Mouse (Mus musculus) lung, embryonic 15.5 days (tissue): ENCODE measurements around the gene Phlda2. TPM values are rescaled to one million over a fixed set of nuclear protein-coding genes. Genes with fewer than 3 reads are reported as not detected.

ENCODE experiments used
- ATAC-seq: fragments of 200-750 bp; cut with Nextera tagmentation; 2 replicates; pipeline ENCODE4 v1.8.0; 2017; ENCODE audit warnings: moderate number of reproducible peaks, borderline replicate concordance; ENCODE audit not compliant: low FRiP score, low TSS enrichment; ENCODE audit errors: extremely low read depth
- H3K27ac ChIP-seq: fragments of 300-500 bp; sonication (generic); 2 replicates; pipeline ENCODE4 v1.5.1; 2015; ENCODE audit warnings: moderate library complexity, mild to moderate bottlenecking, inconsistent platforms
- H3K27me3 ChIP-seq: fragments of 300-500 bp; sonication (generic); 2 replicates; pipeline ENCODE4 v1.6.1; 2015; ENCODE audit warnings: inconsistent platforms
- H3K36me3 ChIP-seq: fragments of 300-500 bp; sonication (generic); 2 replicates; pipeline ENCODE4 v1.6.1; 2015; ENCODE audit warnings: inconsistent platforms
- H3K4me1 ChIP-seq: fragments of 300-500 bp; sonication (generic); 2 replicates; pipeline ENCODE4 v1.6.1; 2015; ENCODE audit warnings: inconsistent platforms
- H3K4me2 ChIP-seq: fragments of 300-500 bp; sonication (generic); 2 replicates; pipeline ENCODE4 v1.6.1; 2015; ENCODE audit warnings: inconsistent platforms, mild to moderate bottlenecking, moderate library complexity
- H3K4me3 ChIP-seq: fragments of 300-500 bp; sonication (generic); 2 replicates; pipeline ENCODE4 v1.5.1; 2015; ENCODE audit warnings: mild to moderate bottlenecking, inconsistent platforms
- H3K9ac ChIP-seq: fragments of 300-500 bp; sonication (generic); 2 replicates; pipeline ENCODE4 v1.6.1; 2015; ENCODE audit warnings: inconsistent platforms
- H3K9me3 ChIP-seq: fragments of 300-500 bp; sonication (generic); 2 replicates; pipeline ENCODE4 v1.6.1; 2016; ENCODE audit warnings: inconsistent platforms
- WGBS: fragments of 180-500 bp; shearing (Covaris S2); methylation state at CpG from one replicate; pipeline ENCODE4 v1.1.7; 2015; 5-methylcytosine and 5-hydroxymethylcytosine counted together
- polyA plus RNA-seq: library from polyadenylated mRNA; unstranded; fragments of >200 nt; fragmentation: Nextera tagmentation; extraction: Ambion mirVana; gene quantifications from 2 replicates; pipeline ENCODE4 v1.2.1, GENCODE M21; 2015

Phlda2 gene
- polyA plus RNA-seq, 1 experiment from 2014 or later, result 4.7 TPM

GRCm38 (mm10) chr7:143519333-143519732, 16.4 kb upstream of the Phlda2 start:
- no peak overlapping the region for H3K27ac ChIP-seq
- H3K9ac ChIP-seq, result no peak overlapping the region
- H3K9me3 ChIP-seq, result no peaks in the 10 kb centered on the region
- H3K4me1 ChIP-seq, result no peaks in the 10 kb centered on the region
- WGBS, result 71% methylated on average over 4 of the region's 4 CpGs
- ATAC-seq, result no peak
- no peak overlapping the region for H3K4me2 ChIP-seq
- H3K4me3 ChIP-seq, result no peak overlapping the region
- no peaks in the 10 kb centered on the region for H3K27me3 ChIP-seq
- peaks cover 99% of the 10 kb centered on the region for H3K36me3 ChIP-seq

DNA sequence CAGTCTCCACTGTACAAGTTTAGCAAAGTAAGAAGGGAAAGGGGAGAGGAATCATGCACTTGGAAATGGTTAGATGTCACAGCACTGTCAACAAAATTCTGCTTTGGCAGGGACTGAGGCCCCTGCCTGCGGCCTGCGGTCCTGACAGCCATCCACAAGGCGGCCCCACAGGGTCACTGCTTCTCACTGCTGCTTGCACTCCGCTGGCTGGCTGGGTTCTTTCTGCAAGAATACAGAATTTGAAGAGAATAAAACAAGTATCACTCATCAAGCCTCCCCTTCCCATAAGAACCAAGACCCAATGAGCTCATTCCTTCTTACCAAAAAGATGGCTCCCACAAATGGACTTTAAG, 11.4 kb upstream of the Phlda2 start:
- Histone ChIP-seq H3K4me3 (no peak overlapping the region), H3K9ac (no peak overlapping the region), H3K4me1 (no peaks in the 10 kb centered on the region), H3K27ac (no peak overlapping the region), H3K36me3 (peaks cover 68% of the 10 kb centered on the region), H3K27me3 (no peaks in the 10 kb centered on the region), H3K9me3 (no peaks in the 10 kb centered on the region), H3K4me2 (no peak overlapping the region)
- no peak for ATAC-seq
- WGBS, result 91% methylated on average over 4 of the region's 4 CpGs

DNA sequence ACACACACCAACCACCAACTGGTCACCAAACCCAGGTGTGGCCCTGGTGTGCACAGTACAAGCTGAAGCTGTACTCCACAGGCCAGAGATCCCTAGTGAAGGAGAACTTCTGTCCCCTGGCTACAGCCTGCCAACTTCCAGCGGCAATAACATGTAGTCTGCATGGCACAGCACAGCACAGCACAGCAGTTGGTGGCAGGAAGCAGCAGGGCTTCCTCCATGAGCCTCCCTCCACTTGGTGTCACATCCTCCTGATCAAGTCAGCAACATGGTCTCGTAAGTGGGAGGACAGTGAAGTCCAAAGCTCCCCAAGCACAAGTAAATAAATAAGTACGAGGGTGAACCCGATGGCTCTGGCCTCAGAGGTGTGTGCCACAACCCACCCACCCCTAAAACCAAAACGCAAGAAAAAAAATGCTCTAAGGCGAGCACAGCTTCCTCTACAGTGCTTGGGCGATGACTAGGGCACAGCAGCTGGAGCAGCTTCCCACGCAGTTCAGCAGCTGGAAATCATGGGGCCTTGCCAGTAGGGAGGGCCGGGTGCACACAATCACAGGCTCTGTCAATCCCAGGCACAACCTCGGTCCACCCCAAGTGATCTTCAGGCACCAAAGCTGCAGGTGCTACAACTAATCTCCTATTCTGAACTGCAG, 10.9 kb upstream of the Phlda2 start:
- H3K4me3 ChIP-seq, result no peak overlapping the region
- H3K4me1 ChIP-seq, result no peaks in the 10 kb centered on the region
- H3K36me3 ChIP-seq, result peaks cover 63% of the 10 kb centered on the region
- H3K27me3 ChIP-seq, result no peaks in the 10 kb centered on the region
- no peak overlapping the region for H3K9ac ChIP-seq
- H3K4me2 ChIP-seq, result no peak overlapping the region
- no peak overlapping the region for H3K27ac ChIP-seq
- peak; percentile 20; the same call in 1 of the 2 replicates for ATAC-seq
- WGBS, result 85% methylated on average over 10 of the region's 10 CpGs
- no peaks in the 10 kb centered on the region for H3K9me3 ChIP-seq

GRCm38 (mm10) chr7:143511335-143511712, 8.4 kb upstream of the Phlda2 start:
- no peak for ATAC-seq
- H3K9ac ChIP-seq, result no peak overlapping the region
- no peaks in the 10 kb centered on the region for H3K9me3 ChIP-seq
- H3K4me2 ChIP-seq, result no peak overlapping the region
- no peaks in the 10 kb centered on the region for H3K4me1 ChIP-seq
- no peak overlapping the region for H3K4me3 ChIP-seq
- H3K27me3 ChIP-seq, result no peaks in the 10 kb centered on the region; the same call in 1 of the 2 replicates
- peaks cover 37% of the 10 kb centered on the region for H3K36me3 ChIP-seq
- no peak overlapping the region for H3K27ac ChIP-seq

- H3K4me2 ChIP-seq, result no peak overlapping the region
- no peak overlapping the region for H3K27ac ChIP-seq
- H3K4me1 ChIP-seq, result no peaks in the 10 kb centered on the region
- no peak for ATAC-seq
- no peak overlapping the region for H3K9ac ChIP-seq
- WGBS, result 79% methylated on average over 3 of the region's 3 CpGs
- H3K4me3 ChIP-seq, result no peak overlapping the region
- peaks cover 31% of the 10 kb centered on the region for H3K36me3 ChIP-seq
- no peaks in the 10 kb centered on the region for H3K9me3 ChIP-seq
- H3K27me3 ChIP-seq, result no peaks in the 10 kb centered on the region; the same call in 1 of the 2 replicates
These were observed 7.8 kb upstream of the Phlda2 start for GRCm38 (mm10) chr7:143510593-143511334.

DNA sequence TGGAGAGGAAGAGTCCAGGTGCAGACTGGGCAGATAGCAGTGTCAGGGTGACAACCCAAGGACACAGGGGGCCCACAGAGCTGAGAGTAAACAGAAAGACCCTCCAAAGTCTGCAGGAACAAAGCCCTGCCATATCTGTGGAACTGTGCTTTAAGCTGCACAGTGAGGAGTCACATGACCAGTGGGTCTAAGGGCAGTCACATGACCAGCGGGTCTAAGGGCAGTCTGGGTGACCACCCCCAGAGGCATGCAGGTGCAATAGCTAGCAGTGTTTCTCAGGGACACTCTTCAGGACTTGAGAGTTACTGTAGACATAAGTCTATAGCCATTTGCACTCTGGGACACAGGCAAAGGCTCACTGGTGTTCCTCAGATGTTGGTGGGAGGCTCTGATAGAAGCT, 6.6 kb upstream of the Phlda2 start:
- H3K9ac ChIP-seq, result no peak overlapping the region
- no peaks in the 10 kb centered on the region for H3K9me3 ChIP-seq
- H3K27ac ChIP-seq, result no peak overlapping the region
- no peak overlapping the region for H3K4me3 ChIP-seq
- peaks cover 7% of the 10 kb centered on the region; the same call in 1 of the 2 replicates for H3K27me3 ChIP-seq
- H3K36me3 ChIP-seq, result peaks cover 19% of the 10 kb centered on the region
- ATAC-seq, result no peak
- no peaks in the 10 kb centered on the region for H3K4me1 ChIP-seq
- WGBS, result 70% methylated on average over 1 of the region's 1 CpGs
- no peak overlapping the region for H3K4me2 ChIP-seq

DNA sequence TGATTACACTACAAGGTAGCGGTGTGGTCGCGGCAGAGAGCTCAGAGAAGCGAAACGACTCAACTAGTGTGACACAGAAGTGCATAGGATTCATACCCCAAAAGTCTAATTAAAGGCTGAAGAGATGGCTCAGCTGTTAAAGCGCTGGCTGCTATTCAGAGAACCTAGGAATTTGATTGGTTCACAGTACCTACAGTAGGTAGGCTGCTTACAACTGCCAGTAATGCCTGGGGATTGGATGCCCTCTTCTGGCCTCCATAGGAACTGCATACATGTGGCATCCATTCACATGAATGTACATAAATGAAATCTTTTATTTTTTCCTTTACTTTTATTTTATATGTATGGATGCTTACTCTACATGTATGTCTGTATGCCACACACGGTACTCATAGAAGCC, 3.7 kb upstream of the Phlda2 start:
- Histone ChIP-seq H3K9me3 (no peaks in the 10 kb centered on the region), H3K4me1 (peaks cover 13% of the 10 kb centered on the region), H3K27ac (no peak overlapping the region), H3K27me3 (peaks cover 36% of the 10 kb centered on the region), H3K4me2 (no peak overlapping the region), H3K4me3 (no peak overlapping the region), H3K9ac (no peak overlapping the region), H3K36me3 (no peaks in the 10 kb centered on the region)
- no peak for ATAC-seq
- 30% methylated on average over 7 of the region's 7 CpGs for WGBS

DNA sequence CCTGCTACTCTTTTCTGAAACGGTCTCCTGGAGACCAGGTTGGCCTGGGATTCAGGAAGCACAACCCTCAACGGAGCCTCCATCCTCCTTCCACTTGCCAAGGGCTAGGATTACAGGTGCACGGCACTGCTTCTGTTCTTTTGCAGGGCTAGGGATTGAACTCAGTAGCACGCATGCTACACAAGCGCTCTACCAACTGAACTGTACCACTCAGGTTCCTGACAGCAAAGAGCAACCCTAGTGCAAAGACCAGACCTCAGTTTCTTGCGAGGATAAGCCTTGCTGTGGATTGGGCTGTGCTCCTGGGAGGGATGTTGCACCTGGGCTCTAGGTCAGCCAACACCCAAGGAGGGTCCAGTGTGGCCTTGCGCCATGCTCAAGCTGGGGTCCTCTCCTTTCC, 3.3 kb upstream of the Phlda2 start:
- Histone ChIP-seq H3K27me3 (peaks cover 40% of the 10 kb centered on the region), H3K9ac (no peak overlapping the region), H3K36me3 (no peaks in the 10 kb centered on the region), H3K27ac (no peak overlapping the region), H3K4me3 (no peak overlapping the region), H3K4me2 (no peak overlapping the region), H3K9me3 (no peaks in the 10 kb centered on the region), H3K4me1 (peaks cover 16% of the 10 kb centered on the region)
- ATAC-seq, result no peak
- 69% methylated on average over 7 of the region's 7 CpGs for WGBS

DNA sequence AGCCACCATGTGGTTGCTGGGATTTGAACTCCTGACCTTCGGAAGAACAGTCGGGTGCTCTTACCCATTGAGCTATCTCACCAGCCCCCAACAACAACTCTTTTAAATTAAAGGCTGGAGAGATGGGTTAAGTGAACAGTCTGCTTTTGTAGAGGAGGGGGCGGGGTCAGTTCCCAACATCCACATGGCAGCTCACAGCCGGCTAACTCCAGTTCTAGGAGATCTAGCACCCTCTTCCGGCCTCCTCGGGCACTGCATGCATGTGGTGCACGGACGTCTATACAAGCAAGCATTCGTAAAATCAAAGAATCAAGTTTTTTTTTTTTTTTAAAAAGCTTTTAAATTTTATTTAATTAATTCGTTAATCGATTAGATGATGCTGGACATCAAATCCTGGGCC, 2.9 kb upstream of the Phlda2 start:
- WGBS, result 25% methylated on average over 11 of the region's 11 CpGs
- peaks cover 44% of the 10 kb centered on the region for H3K27me3 ChIP-seq
- H3K27ac ChIP-seq, result no peak overlapping the region
- no peak overlapping the region for H3K9ac ChIP-seq
- peak; percentile 20; the same call in 1 of the 2 replicates for ATAC-seq
- H3K36me3 ChIP-seq, result no peaks in the 10 kb centered on the region
- no peak overlapping the region for H3K4me3 ChIP-seq
- H3K9me3 ChIP-seq, result no peaks in the 10 kb centered on the region
- no peak overlapping the region for H3K4me2 ChIP-seq
- peaks cover 16% of the 10 kb centered on the region for H3K4me1 ChIP-seq

DNA sequence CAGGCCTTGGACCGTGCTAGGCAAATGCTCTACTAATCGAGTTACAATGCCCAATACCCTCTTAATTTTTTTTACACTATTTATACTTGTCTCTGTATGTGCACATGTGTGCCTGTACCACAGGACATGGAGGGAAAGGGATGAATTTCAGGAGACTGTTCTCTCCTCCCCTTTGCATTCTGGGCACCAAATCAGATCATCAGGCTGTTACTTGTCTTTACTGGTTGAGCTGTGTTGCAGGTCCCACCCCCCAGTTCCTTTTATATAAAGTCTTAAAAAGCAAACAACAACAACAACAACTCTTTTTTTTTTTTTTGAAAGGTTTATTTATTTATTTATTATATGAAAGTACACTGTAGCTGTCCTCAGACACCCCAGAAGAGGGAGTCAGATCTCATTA, 2.5 kb upstream of the Phlda2 start:
- ATAC-seq, result no peak
- H3K36me3 ChIP-seq, result no peaks in the 10 kb centered on the region
- H3K4me3 ChIP-seq, result no peak overlapping the region
- no peak overlapping the region for H3K27ac ChIP-seq
- peaks cover 16% of the 10 kb centered on the region for H3K4me1 ChIP-seq
- WGBS, result 85% methylated on average over 2 of the region's 2 CpGs
- H3K9me3 ChIP-seq, result no peaks in the 10 kb centered on the region
- no peak overlapping the region for H3K9ac ChIP-seq
- H3K27me3 ChIP-seq, result peaks cover 48% of the 10 kb centered on the region
- no peak overlapping the region for H3K4me2 ChIP-seq

- 63% methylated on average over 6 of the region's 6 CpGs for WGBS
- no peak overlapping the region for H3K27ac ChIP-seq
- H3K36me3 ChIP-seq, result no peaks in the 10 kb centered on the region
- H3K27me3 ChIP-seq, result peaks cover 58% of the 10 kb centered on the region
- H3K4me2 ChIP-seq, result no peak overlapping the region
- no peaks in the 10 kb centered on the region for H3K9me3 ChIP-seq
- no peak overlapping the region for H3K4me3 ChIP-seq
- no peak for ATAC-seq
- H3K4me1 ChIP-seq, result peaks cover 16% of the 10 kb centered on the region
- no peak overlapping the region for H3K9ac ChIP-seq
These were observed 976 bp upstream of the Phlda2 start for GRCm38 (mm10) chr7:143503926-143504325.

DNA sequence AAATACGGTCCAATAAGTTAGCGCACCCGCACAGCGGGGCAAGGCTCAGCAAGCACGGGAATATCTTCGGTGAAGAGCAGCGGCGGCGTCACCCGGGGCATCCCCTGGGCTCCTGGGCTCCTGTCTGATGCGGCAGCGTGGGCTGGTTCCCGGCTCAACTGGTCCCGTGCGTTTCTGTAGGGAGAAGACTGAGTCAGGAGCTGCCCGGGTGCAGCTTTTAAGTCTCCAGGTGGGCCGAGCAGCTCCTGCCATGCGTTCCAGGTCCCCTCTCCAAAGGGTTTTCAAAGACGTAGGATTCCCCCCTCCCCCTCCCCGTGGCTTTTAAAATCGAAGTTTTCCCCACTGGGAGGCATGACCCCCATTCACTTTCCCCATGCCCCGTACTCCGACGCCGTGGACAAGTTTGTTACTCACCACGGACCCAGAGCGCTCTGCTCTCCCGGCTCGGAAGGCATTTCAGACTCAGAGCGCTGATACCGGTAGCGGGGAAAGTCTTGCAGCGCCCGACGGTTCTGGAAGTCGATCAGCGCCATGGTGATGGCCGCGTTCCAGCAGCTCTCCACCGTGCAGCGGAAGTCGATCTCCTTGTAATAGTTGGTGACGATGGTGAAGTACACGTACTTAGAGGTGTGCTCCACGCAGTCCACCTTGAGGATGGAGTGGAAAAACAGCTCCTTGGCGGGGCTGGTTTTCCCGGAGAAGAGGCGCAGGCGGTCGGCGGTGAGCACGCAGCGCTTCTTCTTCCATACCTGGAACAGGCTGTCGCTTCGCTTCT, 1.1 kb downstream of the Phlda2 start:
- no peak for ATAC-seq
- H3K9ac ChIP-seq, result peak overlapping the region; percentile 19; the same call in 1 of the 2 replicates

More for the DNA sequence above, 1.1 kb downstream of the Phlda2 start:
- peak overlapping the region; percentile 81 for H3K4me2 ChIP-seq
- H3K27ac ChIP-seq, result no peak overlapping the region; the same call in 1 of the 2 replicates
- H3K4me3 ChIP-seq, result peak overlapping the region; percentile 41
- H3K27me3 ChIP-seq, result peaks cover 58% of the 10 kb centered on the region
- no peaks in the 10 kb centered on the region for H3K36me3 ChIP-seq
- peaks cover 16% of the 10 kb centered on the region for H3K4me1 ChIP-seq
- H3K9me3 ChIP-seq, result no peaks in the 10 kb centered on the region
- WGBS, result under 1% methylated on average over 55 of the region's 55 CpGs
